In the genomic region with DNA sequence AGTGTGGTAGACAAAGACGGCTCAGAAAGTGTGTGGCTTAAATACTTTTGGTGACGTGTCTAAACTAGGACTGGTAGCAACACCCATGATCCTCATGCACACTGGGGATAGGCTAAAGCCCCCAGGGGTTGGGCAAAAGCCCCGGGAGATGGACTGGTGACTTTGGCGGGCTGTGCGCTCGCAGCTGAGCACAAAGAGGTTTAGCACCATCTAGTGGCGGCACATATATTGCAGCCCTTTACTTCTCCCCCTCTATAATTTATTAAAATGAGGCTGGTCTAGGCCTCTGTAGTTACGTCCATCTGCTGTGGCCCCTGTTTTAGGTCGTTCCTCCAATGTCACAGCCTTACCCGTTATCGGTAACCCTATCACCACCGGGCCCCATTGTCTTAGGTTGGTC, we compare ENCODE assay signal across 8 mouse cellular contexts.
A peak's percentile ranks its signal among the peaks of the same experiment; 100 is the strongest.
DNase-seq lines count a peak whose midpoint lies in the region; ATAC-seq and TF ChIP-seq lines count a peak whose summit lies in the region.
"Not testable (repeated sequence)": the region's sequence is repeated elsewhere in the genome, so short reads cannot be mapped to it uniquely, and the experiment has no call there.

No protein-coding gene starts in this region.

- not testable (repeated sequence) for TF ChIP-seq POLR2A in testis, adult 2 months (IDR thresholded peaks at IDR 0.05; ENCODE audit: control insufficient read depth, low read depth, low read length)

- peak; percentile 6; the same call in 1 of the 2 replicates for TF ChIP-seq CTCF in testis, adult 2 months (IDR thresholded peaks at IDR 0.05; ENCODE audit: control insufficient read depth, insufficient read depth, insufficient replicate concordance, low read depth, low read length)

- H3K4me3 ChIP-seq in hindbrain, embryonic 11.5 days (ENCODE audit: low read depth, low read length); limb, embryonic 11.5 days (ENCODE audit: low read depth, low read length); testis, adult 2 months (ENCODE audit: control insufficient read depth, low read depth, low read length): not testable (repeated sequence)

- peak; percentile 14 for DNase-seq in 3134 (ENCODE audit: extremely low read depth, insufficient read length, low spot score)
- peak; percentile 7 for DNase-seq in MEL-GATA-1-ER (ENCODE audit: extremely low read depth, low read depth)
- DNase-seq in cerebellum, adult 9-10 months: peak; percentile 1
- DNase-seq in hindbrain, embryonic 11.5 days (ENCODE audit: low spot score): peak; percentile 0
- DNase-seq in kidney, adult 9 months: peak; percentile 12
- peak; percentile 18 for DNase-seq in limb, embryonic 11.5 days (ENCODE audit: low spot score)
- DNase-seq in lung, postnatal 36 days: peak; percentile 1

- not testable (repeated sequence) for H3K36me3 ChIP-seq in hindbrain, embryonic 11.5 days (ENCODE audit: control insufficient read depth, insufficient read depth, low read length); limb, embryonic 11.5 days (ENCODE audit: control insufficient read depth, insufficient read depth, low read length); testis, adult 2 months (ENCODE audit: control insufficient read depth, insufficient read depth, low read length)

- H3K9ac ChIP-seq in hindbrain, embryonic 11.5 days (ENCODE audit: low read depth, low read length); limb, embryonic 11.5 days (ENCODE audit: low read length): not testable (repeated sequence)

- not testable (repeated sequence) for ATAC-seq in hindbrain, embryonic 11.5 days (ENCODE audit: low FRiP score); limb, embryonic 11.5 days (ENCODE audit: insufficient number of reproducible peaks, low FRiP score, low TSS enrichment, low read depth)

- not testable (repeated sequence) for H3K4me1 ChIP-seq in hindbrain, embryonic 11.5 days (replicated peaks; ENCODE audit: control insufficient read depth, insufficient read depth, low read length); limb, embryonic 11.5 days (ENCODE audit: control insufficient read depth, insufficient read depth, low read length); testis, adult 2 months (ENCODE audit: control insufficient read depth, insufficient read depth, low read length)

- 45% methylated on average over 8 of the region's 12 CpGs for WGBS in hindbrain, embryonic 11.5 days
- 61% methylated on average over 11 of the region's 12 CpGs for WGBS in limb, embryonic 11.5 days

- not testable (repeated sequence) for H3K4me2 ChIP-seq in hindbrain, embryonic 11.5 days (replicated peaks; ENCODE audit: low read depth, low read length); limb, embryonic 11.5 days (ENCODE audit: low read depth, severe bottlenecking)

- H3K27ac ChIP-seq in hindbrain, embryonic 11.5 days (ENCODE audit: low read depth, low read length); limb, embryonic 11.5 days (replicated peaks; ENCODE audit: low read depth, low read length); testis, adult 2 months (ENCODE audit: control insufficient read depth, insufficient read depth, low read depth, low read length): not testable (repeated sequence)

- not testable (repeated sequence) for H3K9me3 ChIP-seq in hindbrain, embryonic 11.5 days (ENCODE audit: control insufficient read depth, low read length); limb, embryonic 11.5 days (ENCODE audit: control insufficient read depth, low read length)

- H3K27me3 ChIP-seq in hindbrain, embryonic 11.5 days (ENCODE audit: control insufficient read depth, insufficient read depth, low read length); limb, embryonic 11.5 days (ENCODE audit: control insufficient read depth, insufficient read depth, low read length); testis, adult 2 months (ENCODE audit: control insufficient read depth, insufficient read depth, low read length): not testable (repeated sequence)
